Mouse (Mus musculus) midbrain, postnatal 0 days (tissue): ENCODE measurements at regions not wholly inside any gene's neighbourhood (a gene's known extent, or its start where the extent isn't known, plus 50 kb on each side); places are given as distances from the start of the nearest gene placed in this dataset.

Experiments used
- ATAC-seq: fragments of 200-750 bp; cut with Nextera tagmentation; 2 replicates; pipeline ENCODE4 v1.8.0; 2017; ENCODE audit warnings: moderate number of reproducible peaks, mild to moderate bottlenecking, moderate TSS enrichment, moderate library complexity; ENCODE audit not compliant: low FRiP score
- DNase-seq: peaks from one replicate; pipeline ENCODE4 v3.0.0-alpha.2; 2015; ENCODE audit warnings: low spot score
- H3K27ac ChIP-seq: fragments of 300-500 bp; sonication (generic); 2 replicates; pipeline ENCODE4 v1.5.1; 2014; ENCODE audit warnings: low read depth, mild to moderate bottlenecking, low read length, mixed read lengths
- H3K27me3 ChIP-seq: fragments of 300-500 bp; sonication (generic); 2 replicates; pipeline ENCODE4 v1.6.1; 2014; ENCODE audit warnings: low read length, control low read depth, mixed read lengths; ENCODE audit not compliant: insufficient read depth
- H3K36me3 ChIP-seq: fragments of 300-500 bp; sonication (generic); 2 replicates; pipeline ENCODE4 v1.6.1; 2014; ENCODE audit warnings: low read length, control low read depth, mixed read lengths; ENCODE audit not compliant: insufficient read depth
- H3K4me1 ChIP-seq: fragments of 300-500 bp; sonication (generic); 2 replicates; pipeline ENCODE4 v1.6.1; 2014; ENCODE audit warnings: mild to moderate bottlenecking, control low read depth, antibody characterized with exemption, low read length, mixed read lengths; ENCODE audit not compliant: insufficient read depth
- H3K4me2 ChIP-seq: fragments of 300-500 bp; sonication (generic); 2 replicates; pipeline ENCODE4 v1.6.1; 2014; ENCODE audit warnings: low read depth, mild to moderate bottlenecking, low read length, mixed read lengths; ENCODE audit not compliant: poor library complexity, severe bottlenecking
- H3K4me3 ChIP-seq: fragments of 300-500 bp; sonication (generic); 2 replicates; pipeline ENCODE4 v1.5.1; 2014; ENCODE audit warnings: low read depth, mild to moderate bottlenecking, low read length, moderate library complexity
- H3K9ac ChIP-seq: fragments of 300-500 bp; sonication (generic); replicated peaks from 2 replicates; pipeline ENCODE4 v1.6.1; 2014; ENCODE audit warnings: mild to moderate bottlenecking, low read length, moderate library complexity, mixed read lengths; ENCODE audit not compliant: poor library complexity, severe bottlenecking
- H3K9me3 ChIP-seq: fragments of 300-500 bp; sonication (generic); 2 replicates; pipeline ENCODE4 v1.6.1; 2016; ENCODE audit warnings: low read length, control low read depth
- CTCF ChIP-seq: IDR thresholded peaks from 2 replicates; pipeline ENCODE4 v1.5.1; 2016; ENCODE audit warnings: antibody characterized with exemption, mild to moderate bottlenecking
- WGBS: fragments of 180-500 bp; shearing (Covaris S2); extraction: QIAGEN DNeasy Blood & Tissue Kit; methylation state at CpG from one replicate; pipeline ENCODE4 v1.1.7; 2014; 5-methylcytosine and 5-hydroxymethylcytosine counted together

DNA sequence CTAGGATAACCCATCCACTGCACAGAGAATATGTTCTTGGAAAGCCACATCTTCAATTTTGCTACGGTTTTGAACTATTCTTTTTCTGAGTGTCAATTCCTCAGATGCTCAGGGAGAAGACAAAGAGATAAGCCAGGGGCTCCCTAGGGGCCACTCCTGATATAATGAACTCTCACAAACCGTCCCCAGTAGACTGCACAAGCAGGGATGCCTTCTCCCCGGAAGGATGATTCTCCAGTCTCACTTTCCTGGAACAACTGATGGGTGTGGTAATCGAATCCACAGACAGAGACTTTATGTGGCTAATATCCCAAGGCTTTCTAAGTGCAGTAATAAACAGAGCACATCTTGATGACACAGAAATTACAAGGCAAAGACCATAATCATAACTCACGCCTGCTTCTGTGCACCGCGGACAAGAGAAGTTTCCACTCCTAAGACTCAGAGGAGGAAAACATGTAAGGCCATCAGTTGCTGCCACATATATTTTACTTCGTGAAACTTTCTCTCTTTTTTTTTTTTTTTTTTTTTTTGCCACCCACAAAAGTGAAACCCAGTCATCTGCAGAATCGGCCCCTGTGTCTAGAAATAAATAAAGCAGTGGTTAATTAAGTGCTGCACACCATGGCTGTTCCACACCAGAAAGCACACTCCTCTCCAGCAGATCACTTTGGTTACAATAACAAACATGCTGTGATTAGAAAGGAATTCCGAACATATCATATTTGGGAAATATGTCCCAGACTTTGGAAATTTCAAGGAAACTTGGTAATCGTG, 433.8 kb downstream of the Gsdmc2 start:
- TF ChIP-seq CTCF, result no peak
- 68% methylated on average over 11 of the region's 11 CpGs for WGBS
- Histone ChIP-seq H3K4me3 (no peak overlapping the region), H3K9ac (no peak overlapping the region), H3K27me3 (no peaks in the 10 kb centered on the region), H3K36me3 (no peaks in the 10 kb centered on the region), H3K27ac (no peak overlapping the region), H3K4me2 (no peak overlapping the region), H3K9me3 (no peaks in the 10 kb centered on the region), H3K4me1 (no peaks in the 10 kb centered on the region)
- no peak for ATAC-seq
- DNase-seq, result no peak

DNA sequence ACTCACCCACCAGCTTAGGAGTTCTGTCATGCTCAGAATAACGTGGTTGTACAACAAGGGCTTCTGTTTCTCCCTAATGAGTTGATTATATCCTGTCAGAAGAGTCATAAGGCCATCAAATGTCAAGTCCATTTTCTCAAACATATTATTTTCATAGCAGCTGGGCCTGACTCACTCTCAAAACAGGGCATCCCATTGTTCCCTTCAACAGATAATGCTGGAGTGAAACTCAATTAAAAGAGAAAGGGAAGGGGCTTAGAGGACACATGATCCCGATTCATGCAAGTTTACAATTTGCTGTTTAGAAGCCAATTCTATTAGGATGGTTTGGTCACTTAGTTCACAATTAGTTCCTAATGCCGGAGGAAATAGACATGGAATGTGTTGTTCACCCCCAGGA, 444.5 kb downstream of the Gsdmc2 start:
- Histone ChIP-seq H3K27ac (no peak overlapping the region), H3K4me2 (no peak overlapping the region), H3K36me3 (no peaks in the 10 kb centered on the region), H3K27me3 (no peaks in the 10 kb centered on the region), H3K4me1 (no peaks in the 10 kb centered on the region), H3K9ac (no peak overlapping the region), H3K9me3 (no peaks in the 10 kb centered on the region), H3K4me3 (no peak overlapping the region)
- DNase-seq (no peak), ATAC-seq (no peak)
- no peak for TF ChIP-seq CTCF
- WGBS, result 65% methylated on average over 3 of the region's 3 CpGs

DNA sequence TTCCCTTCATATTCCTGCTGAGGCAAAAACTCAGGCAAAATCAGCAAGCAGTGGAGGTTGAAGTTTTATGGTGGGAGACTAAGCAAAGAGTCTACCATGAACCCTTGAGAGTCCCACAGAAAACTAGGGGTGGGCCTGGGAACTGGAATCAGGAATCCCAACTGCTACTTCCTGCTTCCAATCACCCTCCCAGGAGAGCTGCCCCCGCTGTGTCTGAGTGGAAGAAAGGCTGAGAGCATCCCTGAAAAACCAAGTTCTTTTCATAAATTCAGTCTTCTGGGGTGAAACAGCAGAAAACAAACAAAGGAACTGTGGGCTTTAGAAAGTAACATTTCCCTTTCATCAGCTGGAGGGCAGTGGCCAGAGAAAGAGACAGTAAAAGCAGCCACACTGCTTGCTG, 445.0 kb downstream of the Gsdmc2 start:
- no peaks in the 10 kb centered on the region for H3K9me3 ChIP-seq
- no peak for TF ChIP-seq CTCF
- 82% methylated on average over 1 of the region's 1 CpGs for WGBS
- H3K4me1 ChIP-seq, result no peaks in the 10 kb centered on the region
- no peaks in the 10 kb centered on the region for H3K36me3 ChIP-seq
- ATAC-seq, result no peak
- DNase-seq, result no peak
- H3K4me3 ChIP-seq, result no peak overlapping the region
- H3K9ac ChIP-seq, result no peak overlapping the region
- no peak overlapping the region for H3K27ac ChIP-seq
- H3K4me2 ChIP-seq, result no peak overlapping the region
- H3K27me3 ChIP-seq, result no peaks in the 10 kb centered on the region

DNA sequence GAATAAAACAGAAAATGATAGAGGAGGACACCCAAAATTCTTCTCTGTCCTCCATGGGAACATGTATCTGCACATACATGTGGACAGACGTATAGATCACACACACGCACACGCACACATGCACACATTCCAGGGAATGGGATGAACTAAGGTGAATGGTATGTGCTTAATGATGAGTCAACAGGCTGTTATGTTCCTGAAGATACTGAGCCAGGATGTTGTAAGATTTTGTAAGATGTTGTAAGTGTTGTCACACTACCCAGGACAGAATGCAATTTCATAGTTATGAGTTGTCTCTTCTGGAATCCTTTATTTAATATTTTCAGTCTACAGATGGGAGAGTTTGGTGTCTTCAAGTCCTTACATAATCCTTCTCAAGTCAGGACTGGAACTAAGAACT, 447.5 kb downstream of the Gsdmc2 start:
- no peak for TF ChIP-seq CTCF
- no peak for ATAC-seq
- H3K9ac ChIP-seq, result no peak overlapping the region
- no peak overlapping the region for H3K4me3 ChIP-seq
- 92% methylated on average over 3 of the region's 3 CpGs for WGBS
- no peak for DNase-seq
- no peaks in the 10 kb centered on the region for H3K4me1 ChIP-seq
- no peak overlapping the region for H3K4me2 ChIP-seq
- no peak overlapping the region for H3K27ac ChIP-seq
- H3K36me3 ChIP-seq, result no peaks in the 10 kb centered on the region
- no peaks in the 10 kb centered on the region for H3K9me3 ChIP-seq
- H3K27me3 ChIP-seq, result no peaks in the 10 kb centered on the region

DNA sequence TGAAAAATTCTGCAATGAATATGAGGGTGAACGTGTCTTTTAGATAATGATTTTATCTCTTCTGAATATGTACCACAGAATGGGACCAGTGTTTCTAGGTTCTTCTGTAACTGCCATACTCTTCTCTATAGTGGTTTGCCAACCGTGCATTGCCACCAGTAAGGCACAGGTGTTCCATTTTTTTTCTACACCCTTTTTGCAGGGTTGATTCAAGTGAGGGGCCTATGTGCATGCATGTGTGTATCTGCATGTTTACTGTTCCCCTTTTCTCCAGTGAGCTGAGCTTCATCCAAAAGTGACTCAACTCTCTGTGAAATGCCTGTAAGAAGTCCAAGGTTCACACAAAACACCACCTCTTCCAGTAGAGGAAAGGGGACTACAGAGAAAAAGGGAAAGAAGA, 467.7 kb downstream of the Gsdmc2 start:
- 82% methylated on average over 2 of the region's 2 CpGs for WGBS
- Histone ChIP-seq H3K4me2 (no peak overlapping the region), H3K4me3 (no peak overlapping the region), H3K27me3 (no peaks in the 10 kb centered on the region), H3K27ac (no peak overlapping the region), H3K36me3 (no peaks in the 10 kb centered on the region), H3K4me1 (no peaks in the 10 kb centered on the region), H3K9ac (no peak overlapping the region), H3K9me3 (no peaks in the 10 kb centered on the region)
- DNase-seq (no peak), ATAC-seq (no peak)
- TF ChIP-seq CTCF, result no peak

DNA sequence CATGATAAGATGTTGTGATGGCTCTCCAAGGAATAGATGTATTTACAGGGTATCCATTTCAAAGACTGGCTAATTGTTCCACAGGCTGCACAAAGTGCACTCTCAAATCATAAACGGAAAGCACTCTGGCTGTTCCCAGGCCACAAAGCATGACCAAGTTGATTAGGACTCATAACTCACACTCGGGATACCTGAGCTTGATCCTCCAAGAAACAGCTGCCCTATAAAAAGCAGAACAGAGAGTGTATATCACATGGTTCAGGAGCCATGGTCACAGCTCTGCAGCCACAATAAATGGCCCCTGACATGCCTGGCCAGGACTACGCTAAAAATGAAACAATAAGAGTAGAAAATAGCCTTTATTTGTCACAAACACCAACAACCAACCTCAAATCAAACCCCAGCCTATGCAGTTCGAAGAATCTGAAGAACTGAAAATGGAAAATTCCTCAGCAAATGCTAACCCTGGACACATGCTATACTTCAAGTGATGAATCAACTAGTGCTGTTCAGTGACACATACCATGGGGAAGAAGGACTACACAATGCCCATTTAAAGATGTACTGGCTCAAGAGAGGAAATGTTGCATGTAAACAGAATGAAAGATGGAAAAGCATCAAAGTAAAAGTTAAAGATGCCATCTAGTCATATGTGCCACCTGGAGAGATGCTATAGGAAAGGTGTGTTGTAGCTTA, 473.5 kb downstream of the Gsdmc2 start:
- WGBS, result 83% methylated on average over 4 of the region's 4 CpGs

More for the DNA sequence above, 473.5 kb downstream of the Gsdmc2 start:
- no peak for ATAC-seq
- Histone ChIP-seq H3K27ac (no peak overlapping the region), H3K9me3 (no peaks in the 10 kb centered on the region), H3K4me3 (no peak overlapping the region), H3K4me1 (no peaks in the 10 kb centered on the region), H3K27me3 (no peaks in the 10 kb centered on the region), H3K9ac (no peak overlapping the region), H3K36me3 (no peaks in the 10 kb centered on the region), H3K4me2 (no peak overlapping the region)
- DNase-seq, result no peak
- no peak for TF ChIP-seq CTCF
